Mouse (Mus musculus): ENCODE measurements at regions not wholly inside any gene's neighbourhood (a gene's known extent, or its start where the extent isn't known, plus 50 kb on each side); places are given as distances from the start of the nearest gene placed in this dataset.

DNA sequence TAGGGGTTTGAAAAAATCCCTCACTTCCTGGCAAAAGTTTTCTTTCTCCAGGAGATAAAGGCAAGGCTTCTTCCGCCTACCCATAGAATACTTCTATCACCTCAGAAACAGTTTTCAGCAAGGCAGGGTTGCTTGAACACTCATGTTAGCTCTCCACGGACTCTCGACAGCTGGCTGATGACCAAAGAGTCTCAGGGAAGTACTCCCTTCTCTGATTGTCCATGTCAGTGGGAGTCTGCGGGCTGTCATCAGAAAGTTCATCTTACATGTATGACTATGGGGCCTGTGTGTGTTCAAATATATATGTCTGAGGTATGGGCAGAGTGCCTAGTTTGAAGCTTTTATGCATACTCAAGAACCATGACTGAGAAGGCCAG is 464.3 kb upstream of the Zeb2 start:
- no peak for TF ChIP-seq CTCF (IDR thresholded peaks at IDR 0.05; ENCODE audit: low read depth)
- no peak for TF ChIP-seq EP300 (IDR thresholded peaks at IDR 0.05; ENCODE audit: low read depth)
